Mouse (Mus musculus): ENCODE measurements around the gene Ankrd33.

Ankrd33 gene

GRCm38 (mm10) chr15:101148604-101149003, 33.0 kb downstream of the Ankrd33 start:
- no peak for DNase-seq

GRCm38 (mm10) chr15:101151409-101152261, 36.1 kb downstream of the Ankrd33 start:
- DNase-seq = no peak

GRCm38 (mm10) chr15:101154700-101155616, 39.4 kb downstream of the Ankrd33 start:
- DNase-seq = no peak

- no peak for DNase-seq
Observed at GRCm38 (mm10) chr15:101160128-101160527, 44.6 kb downstream of the Ankrd33 start.

DNA sequence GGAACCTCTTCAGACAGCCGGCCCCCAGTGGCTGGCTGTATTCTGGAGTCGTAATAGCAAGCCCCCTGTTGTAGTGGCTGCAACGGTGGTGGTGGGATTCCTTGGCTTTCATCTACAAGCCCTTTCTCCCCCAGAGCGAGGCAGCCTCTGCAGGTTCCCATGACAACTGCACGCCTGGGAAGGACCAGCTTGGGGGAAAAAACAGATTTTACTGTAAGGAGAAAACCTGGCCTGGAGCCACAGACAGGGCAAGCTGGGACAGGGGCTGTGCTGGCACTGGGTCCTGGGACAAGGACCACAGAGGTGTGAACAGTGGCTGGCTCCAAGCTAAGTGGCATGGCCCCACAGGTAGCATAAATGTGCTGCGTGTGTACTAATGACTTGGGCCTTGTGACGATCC, 45.0 kb downstream of the Ankrd33 start:
- peak; percentile 85 for DNase-seq

- DNase-seq = no peak
Observed at GRCm38 (mm10) chr15:101161534-101161933, 46.0 kb downstream of the Ankrd33 start.

- peak; percentile 55 for DNase-seq
Observed at GRCm38 (mm10) chr15:101163056-101163458, 47.5 kb downstream of the Ankrd33 start.

DNA sequence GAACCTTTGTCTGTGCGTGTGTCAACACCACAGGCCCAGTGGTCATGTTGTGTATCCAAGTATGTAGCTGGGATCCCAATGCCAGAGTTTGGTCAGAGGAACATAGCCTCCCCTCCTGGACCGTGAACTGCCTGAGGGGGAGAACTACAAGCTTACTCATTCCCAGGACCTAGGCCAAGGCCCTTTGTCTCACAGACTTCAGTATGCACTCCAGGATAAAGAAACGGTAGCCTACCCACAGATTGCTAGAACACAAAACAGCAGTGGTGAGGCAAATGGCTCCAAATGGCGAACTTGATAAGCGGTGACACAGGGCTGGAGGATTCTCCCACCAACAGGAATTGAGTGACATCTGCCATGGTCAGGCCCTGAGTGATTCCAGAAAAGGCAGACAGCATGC, 48.3 kb downstream of the Ankrd33 start:
- DNase-seq = no peak

GRCm38 (mm10) chr15:101164291-101164690, 48.7 kb downstream of the Ankrd33 start:
- DNase-seq = no peak

DNA sequence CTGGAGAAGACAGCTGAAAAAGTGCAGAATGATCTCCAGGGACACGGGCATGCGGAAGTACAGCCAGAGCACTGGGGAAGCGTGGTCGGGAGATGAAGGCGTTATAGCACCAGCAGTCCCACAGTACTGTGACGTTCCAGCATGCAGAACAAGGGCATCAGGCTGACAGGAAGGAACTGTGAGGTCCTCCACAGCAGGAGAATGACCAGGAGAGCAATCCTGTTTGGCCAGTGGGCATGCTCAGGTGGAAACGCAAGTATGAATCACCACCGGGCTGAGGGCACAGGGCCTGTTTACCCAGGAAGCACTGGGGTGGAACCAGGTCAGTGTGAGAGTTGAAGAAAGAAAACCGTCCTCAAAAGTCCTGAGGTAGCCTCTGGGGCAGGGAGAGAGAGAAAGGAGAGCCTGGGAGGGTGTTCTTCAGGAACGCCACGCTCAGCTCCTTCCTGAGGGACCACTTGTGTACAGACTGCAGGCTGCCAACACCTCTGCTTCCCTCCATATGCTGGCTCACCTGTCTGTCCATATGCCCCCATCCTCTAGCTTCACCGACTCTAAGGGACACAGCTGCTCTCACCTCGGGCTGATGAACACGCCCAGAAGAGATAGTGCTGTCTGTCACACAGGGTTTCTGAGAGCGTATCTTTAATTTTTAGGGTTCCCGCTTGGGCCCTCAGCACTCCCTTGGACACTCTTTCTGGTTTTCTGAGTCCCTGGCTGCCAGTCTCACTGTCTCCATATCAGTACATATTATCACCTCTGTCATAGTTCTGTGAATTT, 50.3 kb downstream of the Ankrd33 start:
- DNase-seq = no peak

DNA sequence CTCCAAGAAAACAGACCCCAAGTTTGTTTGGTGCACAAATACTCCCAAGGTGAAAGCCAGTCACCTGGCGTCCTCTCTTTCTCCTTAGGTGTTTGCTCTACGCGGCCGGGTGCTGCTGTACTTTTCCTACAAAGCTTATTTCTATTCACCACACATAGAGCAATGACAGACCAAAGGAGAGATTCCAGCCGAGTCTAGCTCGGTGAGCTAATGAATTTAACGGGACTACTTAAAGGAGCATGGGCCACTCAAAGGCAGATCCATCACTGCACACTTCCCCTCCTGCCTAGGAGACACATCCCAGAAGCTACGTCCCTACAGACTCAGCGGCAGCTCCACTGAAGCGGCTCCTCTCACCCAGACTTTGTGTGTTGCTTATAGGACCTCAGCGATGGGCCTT, 52.0 kb downstream of the Ankrd33 start:
- no peak for DNase-seq

All from right cerebral cortex, postnatal 4 days (tissue).